ENCODE assay signal across 8 mouse cellular contexts in the genomic region with DNA sequence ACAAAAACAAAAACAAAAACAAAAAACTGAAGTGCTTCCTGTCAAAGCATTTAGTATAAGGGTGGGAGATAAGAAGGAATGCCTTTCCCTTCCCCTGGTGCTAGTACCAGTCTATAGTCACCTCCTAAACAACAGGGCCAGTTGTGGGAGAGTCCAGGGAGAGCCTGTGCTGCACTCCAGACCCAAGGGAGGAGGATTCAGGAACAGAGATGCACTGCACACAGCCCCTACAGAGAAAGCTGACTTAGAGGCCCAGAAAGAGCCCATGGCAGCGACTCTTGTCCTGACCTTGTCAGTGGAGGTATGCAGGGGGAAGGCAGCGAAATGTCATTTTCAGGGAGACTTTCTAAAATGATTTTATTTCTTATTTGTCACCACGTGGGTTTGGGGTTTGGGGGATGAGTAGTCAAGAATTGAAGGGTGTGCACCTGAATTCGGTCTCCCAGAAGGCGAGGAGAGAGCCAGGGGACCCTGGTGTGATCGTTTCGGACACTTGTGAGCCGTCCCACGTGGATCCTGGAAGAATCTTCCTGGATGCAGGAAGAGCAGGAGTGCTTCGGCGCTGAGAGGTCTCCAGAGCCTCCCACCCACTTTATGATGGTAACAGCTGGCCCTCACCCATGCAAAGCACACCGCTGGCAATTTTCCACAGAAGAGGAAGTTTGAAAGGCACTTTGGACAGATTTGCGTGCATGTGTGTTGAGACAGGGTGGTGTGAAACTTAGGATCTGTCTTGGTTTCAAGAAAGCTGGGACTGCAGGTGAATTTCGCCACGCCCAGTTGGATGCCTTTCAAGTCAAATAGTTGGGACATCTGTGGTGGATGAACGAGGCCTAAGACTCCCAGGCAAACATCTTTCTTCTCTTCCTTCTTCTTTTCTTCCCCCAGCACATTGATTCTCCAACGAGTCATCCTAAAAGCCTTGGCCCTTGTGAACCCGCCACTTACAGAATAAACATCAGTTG. TPM values are rescaled to one million over a fixed set of nuclear protein-coding genes. Genes with fewer than 3 reads are reported as not detected.
A peak's percentile ranks its signal among the peaks of the same experiment; 100 is the strongest.
DNase-seq lines count a peak whose midpoint lies in the region.

No protein-coding gene starts in this region.

- peaks cover 30% of the 10 kb centered on the region for H3K4me1 ChIP-seq in limb, embryonic 10.5 days

- no peaks in the 10 kb centered on the region for H3K9me3 ChIP-seq in limb, embryonic 10.5 days (replicated peaks)

- 0 out of 2 replicates have a peak, but pooled peaks cover 4% of the 10 kb centered on the region for H3K36me3 ChIP-seq in limb, embryonic 10.5 days

- 54% methylated on average over 18 of the region's 18 CpGs for WGBS in limb, embryonic 10.5 days

- no peak overlapping the region for H3K27ac ChIP-seq in limb, embryonic 10.5 days

- peak; percentile 28 for DNase-seq in cerebellum, adult 11-12 months
- no peak for DNase-seq in cerebellum, postnatal 36 days
- peak; percentile 18 to 24 for DNase-seq in right cerebral cortex, postnatal 10 days (ENCODE audit: low spot score in 2 of 2)
- no peak for DNase-seq in right cerebral cortex, postnatal 36 days (ENCODE audit: low spot score in 2 of 2)
- peak; percentile 26 for DNase-seq in limb, embryonic 10.5 days (ENCODE audit: low spot score)
- DNase-seq in skeletal muscle tissue, adult 2 months (ENCODE audit: low read depth, low spot score), result peak; percentile 27
- no peak for DNase-seq in layer of hippocampus, adult 9-10 months (ENCODE audit: low spot score)
- no peak for DNase-seq in right cerebral cortex, adult 2 months (ENCODE audit: low spot score in 2 of 2)

- peaks cover 28% of the 10 kb centered on the region for H3K27me3 ChIP-seq in limb, embryonic 10.5 days (ENCODE audit: low read depth, poor library complexity, severe bottlenecking)

- H3K4me3 ChIP-seq in limb, embryonic 10.5 days, result peak overlapping the region; percentile 69

RNA-seq across cellular contexts. Expression of a gene that starts 0.6 kb away (rescaled TPM):
- polyA plus RNA-seq in limb, embryonic 10.5 days (2016; fragmentation: Nextera tagmentation; extraction: Ambion mirVana), result 4.5 and 5.8 TPM in 2 replicates

RNA-seq across cellular contexts. Expression of a gene that starts 23.4 kb away (rescaled TPM):
- polyA plus RNA-seq in limb, embryonic 10.5 days (2016; fragmentation: Nextera tagmentation; extraction: Ambion mirVana), result 1.4 and 1.8 TPM in 2 replicates

RNA-seq across cellular contexts. Expression of a gene that starts 24.5 kb away (rescaled TPM):
- 12.2 and 13.0 TPM in 2 replicates for polyA plus RNA-seq in limb, embryonic 10.5 days (2016; fragmentation: Nextera tagmentation; extraction: Ambion mirVana)

RNA-seq across cellular contexts. Expression of a gene that starts 35.0 kb away (rescaled TPM):
- 150 and 183 TPM in 2 replicates for polyA plus RNA-seq in limb, embryonic 10.5 days (2016; fragmentation: Nextera tagmentation; extraction: Ambion mirVana)

RNA-seq across cellular contexts. Expression of a gene that starts 37.4 kb away (rescaled TPM):
- 7.7 and 8.1 TPM in 2 replicates for polyA plus RNA-seq in limb, embryonic 10.5 days (2016; fragmentation: Nextera tagmentation; extraction: Ambion mirVana)

Comparison
In these comparisons a context has a peak if more than half of its experiments do, and no peak if none do; other contexts are left out.
1. DNase-seq: peak in cerebellum, adult 11-12 months (single experiment), right cerebral cortex, postnatal 10 days (2 of 2), limb, embryonic 10.5 days (single experiment) and skeletal muscle tissue, adult 2 months (single experiment); none in cerebellum, postnatal 36 days (0 of 2), right cerebral cortex, postnatal 36 days (0 of 2), layer of hippocampus, adult 9-10 months (single experiment) and right cerebral cortex, adult 2 months (0 of 2).